Mouse (Mus musculus) forebrain, embryonic 14.5 days (tissue): ENCODE results near the gene Rnf150. TPM values are rescaled to one million over a fixed set of nuclear protein-coding genes. Genes with fewer than 3 reads are reported as not detected.

ENCODE experiments used
- ATAC-seq: fragments of 200-750 bp; cut with Nextera tagmentation; 2 replicates; pipeline ENCODE4 v1.8.0; 2017; ENCODE audit warnings: mild to moderate bottlenecking, moderate library complexity
- DNase-seq: peaks from one replicate; pipeline ENCODE4 v3.0.0-alpha.2; 2015; ENCODE audit warnings: low spot score
- H3K27ac ChIP-seq: fragments of 300-500 bp; sonication (generic); 2 replicates; pipeline ENCODE4 v1.5.1; 2014; ENCODE audit warnings: low read depth, mild to moderate bottlenecking, control low read depth, low read length, moderate library complexity
- H3K27me3 ChIP-seq: fragments of 300-500 bp; sonication (generic); replicated peaks from 2 replicates; pipeline ENCODE4 v1.6.1; 2014; ENCODE audit warnings: low read length, control low read depth, mixed read lengths; ENCODE audit not compliant: control insufficient read depth, insufficient read depth
- H3K36me3 ChIP-seq: fragments of 300-500 bp; sonication (generic); 2 replicates; pipeline ENCODE4 v1.6.1; 2014; ENCODE audit warnings: low read length, control low read depth; ENCODE audit not compliant: control insufficient read depth, insufficient read depth
- H3K4me1 ChIP-seq: fragments of 300-500 bp; sonication (generic); 2 replicates; pipeline ENCODE4 v1.6.1; 2014; ENCODE audit warnings: antibody characterized with exemption, low read length, control low read depth; ENCODE audit not compliant: control insufficient read depth, insufficient read depth
- H3K4me2 ChIP-seq: fragments of 300-500 bp; sonication (generic); 2 replicates; pipeline ENCODE4 v1.6.1; 2014; ENCODE audit warnings: mild to moderate bottlenecking, control low read depth, low read length
- H3K4me3 ChIP-seq: fragments of 300-500 bp; sonication (generic); 2 replicates; pipeline ENCODE4 v1.5.1; 2014; ENCODE audit warnings: low read depth, low read length, control low read depth
- H3K9ac ChIP-seq: fragments of 300-500 bp; sonication (generic); 2 replicates; pipeline ENCODE4 v1.6.1; 2014; ENCODE audit warnings: mild to moderate bottlenecking, low read length, control low read depth, moderate library complexity
- H3K9me3 ChIP-seq: fragments of 300-500 bp; sonication (generic); replicated peaks from 2 replicates; pipeline ENCODE4 v1.6.1; 2016; ENCODE audit warnings: low read length, control low read depth, mixed read lengths; ENCODE audit not compliant: control insufficient read depth
- WGBS: fragments of 180-500 bp; shearing (Covaris S2); extraction: QIAGEN DNeasy Blood & Tissue Kit; methylation state at CpG from one replicate; pipeline ENCODE4 v1.1.7; 2014; 5-methylcytosine and 5-hydroxymethylcytosine counted together
- polyA plus RNA-seq: library from polyadenylated mRNA; unstranded; fragments of >200 nt; fragmentation: Nextera tagmentation; extraction: Ambion mirVana; gene quantifications from 2 replicates; pipeline ENCODE4 v1.2.1, GENCODE M21; 2014

Rnf150 gene
- polyA plus RNA-seq, 1 experiment from 2014 or later: 0.89 TPM

- Histone ChIP-seq H3K4me1 (no peaks in the 10 kb centered on the region), H3K36me3 (no peaks in the 10 kb centered on the region), H3K27ac (no peak overlapping the region), H3K9me3 (no peaks in the 10 kb centered on the region), H3K4me3 (no peak overlapping the region), H3K27me3 (no peaks in the 10 kb centered on the region), H3K4me2 (no peak overlapping the region), H3K9ac (no peak overlapping the region)
- 83% methylated on average over 2 of the region's 2 CpGs for WGBS
- DNase-seq (no peak), ATAC-seq (no peak)
These were observed 196.9 kb downstream of the Rnf150 start for GRCm38 (mm10) chr8:83060076-83060475.

GRCm38 (mm10) chr8:83061257-83061656 lies 198.1 kb downstream of the Rnf150 start:
- DNase-seq (no peak), ATAC-seq (no peak)
- H3K4me2 ChIP-seq: no peak overlapping the region
- no peaks in the 10 kb centered on the region for H3K36me3 ChIP-seq
- no peak overlapping the region for H3K4me3 ChIP-seq
- no peak overlapping the region for H3K9ac ChIP-seq
- no peak overlapping the region for H3K27ac ChIP-seq
- H3K27me3 ChIP-seq: no peaks in the 10 kb centered on the region
- H3K4me1 ChIP-seq: no peaks in the 10 kb centered on the region
- H3K9me3 ChIP-seq: no peaks in the 10 kb centered on the region
- 70% methylated on average over 5 of the region's 5 CpGs for WGBS

GRCm38 (mm10) chr8:83061873-83062272 lies 198.7 kb downstream of the Rnf150 start:
- H3K4me2 ChIP-seq: no peak overlapping the region
- H3K4me3 ChIP-seq: no peak overlapping the region
- H3K9me3 ChIP-seq: no peaks in the 10 kb centered on the region
- H3K27ac ChIP-seq: no peak overlapping the region
- H3K27me3 ChIP-seq: no peaks in the 10 kb centered on the region
- no peak overlapping the region for H3K9ac ChIP-seq
- no peak for ATAC-seq
- H3K4me1 ChIP-seq: no peaks in the 10 kb centered on the region
- DNase-seq: no peak
- no peaks in the 10 kb centered on the region for H3K36me3 ChIP-seq
- WGBS: 76% methylated on average over 3 of the region's 3 CpGs

- H3K4me2 ChIP-seq: no peak overlapping the region
- H3K36me3 ChIP-seq: no peaks in the 10 kb centered on the region
- DNase-seq (no peak), ATAC-seq (no peak)
- WGBS: 90% methylated on average over 5 of the region's 5 CpGs
- no peak overlapping the region for H3K27ac ChIP-seq
- H3K9ac ChIP-seq: no peak overlapping the region
- no peak overlapping the region for H3K4me3 ChIP-seq
- H3K4me1 ChIP-seq: no peaks in the 10 kb centered on the region
- H3K9me3 ChIP-seq: no peaks in the 10 kb centered on the region
- no peaks in the 10 kb centered on the region for H3K27me3 ChIP-seq
These were observed 199.1 kb downstream of the Rnf150 start for GRCm38 (mm10) chr8:83062276-83062675.

- H3K9me3 ChIP-seq: no peaks in the 10 kb centered on the region
- ATAC-seq (no peak), DNase-seq (no peak)
- WGBS: 93% methylated on average over 6 of the region's 6 CpGs
- H3K4me2 ChIP-seq: no peak overlapping the region
- no peaks in the 10 kb centered on the region for H3K36me3 ChIP-seq
- H3K4me1 ChIP-seq: no peaks in the 10 kb centered on the region
- no peak overlapping the region for H3K4me3 ChIP-seq
- H3K27ac ChIP-seq: no peak overlapping the region
- H3K9ac ChIP-seq: no peak overlapping the region
- H3K27me3 ChIP-seq: no peaks in the 10 kb centered on the region
These were observed 200.9 kb downstream of the Rnf150 start for GRCm38 (mm10) chr8:83064096-83064495.

GRCm38 (mm10) chr8:83066076-83066475 lies 202.9 kb downstream of the Rnf150 start:
- Histone ChIP-seq H3K4me1 (no peaks in the 10 kb centered on the region), H3K9ac (no peak overlapping the region), H3K4me2 (no peak overlapping the region), H3K36me3 (no peaks in the 10 kb centered on the region), H3K27me3 (no peaks in the 10 kb centered on the region), H3K4me3 (no peak overlapping the region), H3K27ac (no peak overlapping the region), H3K9me3 (no peaks in the 10 kb centered on the region)
- ATAC-seq (no peak), DNase-seq (no peak)
- 91% methylated on average over 6 of the region's 6 CpGs for WGBS

- WGBS: 84% methylated on average over 3 of the region's 3 CpGs
- Histone ChIP-seq H3K27ac (no peak overlapping the region), H3K9me3 (no peaks in the 10 kb centered on the region), H3K27me3 (no peaks in the 10 kb centered on the region), H3K4me2 (no peak overlapping the region), H3K9ac (no peak overlapping the region), H3K4me1 (no peaks in the 10 kb centered on the region), H3K36me3 (no peaks in the 10 kb centered on the region), H3K4me3 (no peak overlapping the region)
- DNase-seq: no peak
- no peak for ATAC-seq
These were observed 203.7 kb downstream of the Rnf150 start for GRCm38 (mm10) chr8:83066846-83067245.

- Histone ChIP-seq H3K4me2 (no peak overlapping the region), H3K4me3 (no peak overlapping the region), H3K4me1 (no peaks in the 10 kb centered on the region), H3K9ac (no peak overlapping the region), H3K36me3 (no peaks in the 10 kb centered on the region), H3K27ac (no peak overlapping the region), H3K9me3 (no peaks in the 10 kb centered on the region), H3K27me3 (no peaks in the 10 kb centered on the region)
- WGBS: 53% methylated on average over 7 of the region's 7 CpGs
- ATAC-seq (no peak), DNase-seq (no peak)
These were observed 204.8 kb downstream of the Rnf150 start for GRCm38 (mm10) chr8:83067906-83068305.

- no peak overlapping the region for H3K27ac ChIP-seq
- ATAC-seq: no peak
- H3K9me3 ChIP-seq: no peaks in the 10 kb centered on the region
- no peak for DNase-seq
- H3K4me1 ChIP-seq: no peaks in the 10 kb centered on the region
- H3K27me3 ChIP-seq: no peaks in the 10 kb centered on the region
- H3K4me2 ChIP-seq: no peak overlapping the region
- H3K9ac ChIP-seq: no peak overlapping the region
- 92% methylated on average over 3 of the region's 3 CpGs for WGBS
- H3K4me3 ChIP-seq: no peak overlapping the region
- H3K36me3 ChIP-seq: no peaks in the 10 kb centered on the region
These were observed 211.1 kb downstream of the Rnf150 start for GRCm38 (mm10) chr8:83074248-83074647.
